Mouse (Mus musculus) heart, adult 2 months (tissue): Measurements from ENCODE around the gene Lrrc27. TPM values are rescaled to one million over a fixed set of nuclear protein-coding genes. Genes with fewer than 3 reads are reported as not detected.

ENCODE experiments used
- DNase-seq, 2 experiments: peaks; one replicate each; pipeline ENCODE4 v3.0.0; 2021
- H3K27ac ChIP-seq: fragments of 200-600 bp; 2 replicates; pipeline ENCODE4 v1.8.1; 2022
- H3K27me3 ChIP-seq: fragments of 200-500 bp; 2 replicates; pipeline ENCODE4 v1.6.1; 2012; ENCODE audit warnings: mild to moderate bottlenecking, low read length, inconsistent platforms, mixed read lengths; ENCODE audit not compliant: control insufficient read depth, insufficient read depth
- H3K36me3 ChIP-seq: fragments of 200-500 bp; 2 replicates; pipeline ENCODE4 v1.6.1; 2012; ENCODE audit warnings: low read length, inconsistent platforms; ENCODE audit not compliant: control insufficient read depth, insufficient read depth
- H3K4me1 ChIP-seq: fragments of 200-500 bp; 2 replicates; pipeline ENCODE4 v1.6.1; 2011; ENCODE audit warnings: low read length; ENCODE audit not compliant: control insufficient read depth, insufficient read depth
- H3K4me3 ChIP-seq: fragments of 200-600 bp; 2 replicates; pipeline ENCODE4 v1.8.1; 2022
- H3K79me2 ChIP-seq: fragments of 200-500 bp; replicated peaks from 2 replicates; pipeline ENCODE4 v1.6.1; 2012; ENCODE audit warnings: mild to moderate bottlenecking, inconsistent platforms, low read length, moderate library complexity, mixed read lengths; ENCODE audit not compliant: control insufficient read depth, insufficient read depth
- H3K9ac ChIP-seq: fragments of 200-500 bp; 2 replicates; pipeline ENCODE4 v1.6.1; 2012; ENCODE audit warnings: low read depth, mild to moderate bottlenecking, control low read depth, inconsistent platforms, low read length, mixed read lengths
- CTCF ChIP-seq: fragments of 200-600 bp; IDR thresholded peaks from 2 replicates; pipeline ENCODE4 v1.8.1; 2022; ENCODE audit warnings: antibody characterized with exemption, mild to moderate bottlenecking, moderate library complexity
- EP300 ChIP-seq: fragments of 200-500 bp; IDR thresholded peaks from 2 replicates; pipeline ENCODE4 v1.6.1; 2011; ENCODE audit warnings: low read depth, low read length, control low read depth; ENCODE audit not compliant: insufficient read depth
- POLR2A ChIP-seq: fragments of 200-500 bp; IDR thresholded peaks from 2 replicates; pipeline ENCODE4 v1.6.1; 2011; ENCODE audit warnings: mild to moderate bottlenecking, low read depth, low read length, control low read depth; ENCODE audit not compliant: insufficient read depth
- WGBS: fragments of 180-500 bp; shearing (Covaris S2); methylation state at CpG from one replicate; pipeline ENCODE4 v1.1.7; 2018; 5-methylcytosine and 5-hydroxymethylcytosine counted together
- intact Hi-C: fragments of 180-260 bp; cut with DNase I; formaldehyde crosslinking; loops from one replicate; pipeline ENCODE4 v1.15.1; 2025
- polyA plus RNA-seq: library from polyadenylated mRNA; depleted of rRNA; stranded (reverse); fragments of >200 nt; gene quantifications from 2 replicates; pipeline ENCODE4 v1.2.3, GENCODE M21; 2012; rRNA removed
- total RNA-seq, 2 experiments: library from RNA; stranded (reverse); gene quantifications; 2 replicates each; pipeline ENCODE4 v1.2.3; 2021

The Lrrc27 gene
- total and polyA plus RNA-seq, 3 experiments = 13.3 to 20.6 (median 18.9) TPM

- Histone ChIP-seq H3K9ac (no peak overlapping the region), H3K27ac (no peak overlapping the region)
- WGBS = 36% methylated on average over 2 of the region's 2 CpGs
These were observed 68.4 kb downstream of the Lrrc27 start for GRCm38 (mm10) chr7:139281195-139281594.

GRCm38 (mm10) chr7:139282037-139282436 lies 69.2 kb downstream of the Lrrc27 start:
- Histone ChIP-seq H3K4me1 (peaks cover 3% of the 10 kb centered on the region), H3K36me3 (no peaks in the 10 kb centered on the region), H3K27me3 (no peaks in the 10 kb centered on the region), H3K79me2 (no peaks in the 10 kb centered on the region), H3K27ac (no peak overlapping the region), H3K4me3 (no peak overlapping the region), H3K9ac (no peak overlapping the region)
- no peak for TF ChIP-seq CTCF
- TF ChIP-seq EP300 = no peak
- TF ChIP-seq POLR2A = no peak
- DNase-seq = no peak
- intact Hi-C loops = no loop called here
- 68% methylated on average over 3 of the region's 3 CpGs for WGBS

More at GRCm38 (mm10) chr7:139281195-139281594, 68.4 kb downstream of the Lrrc27 start:
- H3K36me3 ChIP-seq = no peaks in the 10 kb centered on the region
- no peaks in the 10 kb centered on the region for H3K27me3 ChIP-seq
- DNase-seq = no peak
- H3K4me1 ChIP-seq = peaks cover 3% of the 10 kb centered on the region
- intact Hi-C loops = no loop called here
- no peaks in the 10 kb centered on the region for H3K79me2 ChIP-seq
- no peak for TF ChIP-seq CTCF
- no peak overlapping the region for H3K4me3 ChIP-seq

- Histone ChIP-seq H3K9ac (no peak overlapping the region), H3K79me2 (no peaks in the 10 kb centered on the region), H3K4me3 (no peak overlapping the region), H3K27ac (no peak overlapping the region), H3K4me1 (peaks cover 3% of the 10 kb centered on the region), H3K27me3 (no peaks in the 10 kb centered on the region), H3K36me3 (no peaks in the 10 kb centered on the region)
- WGBS = 49% methylated on average over 16 of the region's 16 CpGs
- TF ChIP-seq CTCF = no peak
- TF ChIP-seq EP300 = no peak
- TF ChIP-seq POLR2A = no peak
- intact Hi-C loops = no loop called here
- DNase-seq = no peak
These were observed 72.6 kb downstream of the Lrrc27 start for GRCm38 (mm10) chr7:139285295-139285943.

- no peak overlapping the region for H3K27ac ChIP-seq
- H3K9ac ChIP-seq = no peak overlapping the region
- intact Hi-C loops = no loop called here
- no peaks in the 10 kb centered on the region for H3K36me3 ChIP-seq
- 70% methylated on average over 7 of the region's 7 CpGs for WGBS
- no peak overlapping the region for H3K4me3 ChIP-seq
- no peaks in the 10 kb centered on the region for H3K79me2 ChIP-seq
- H3K27me3 ChIP-seq = no peaks in the 10 kb centered on the region
- no peak for DNase-seq
- no peaks in the 10 kb centered on the region; the same call in 1 of the 2 replicates for H3K4me1 ChIP-seq
- TF ChIP-seq EP300 (no peak), CTCF (no peak), POLR2A (no peak)
These were observed 75.8 kb downstream of the Lrrc27 start for GRCm38 (mm10) chr7:139288540-139288939.

Other genes with a start within 250 kb of the Lrrc27 start
- gene Dpysl4, start 127.0 kb upstream of the Lrrc27 start, total RNA-seq = 1 to 10 TPM; 2.8 to 3.9 TPM
- 10.5 and 11.0 TPM in 2 replicates for gene Dpysl4, start 127.0 kb upstream of the Lrrc27 start, polyA plus RNA-seq
- gene Stk32c, start 319 bp downstream of the Lrrc27 start, total RNA-seq = under 1 TPM; 0.68 to 0.94 TPM
- gene Stk32c, start 319 bp downstream of the Lrrc27 start, polyA plus RNA-seq = 1.1 and 1.8 TPM in 2 replicates
- 10 to 100 TPM in 1 of 2 experiments, 1 to 10 TPM in 1; 8.9 to 10.2 TPM for gene Pwwp2b, start 35.5 kb downstream of the Lrrc27 start, total RNA-seq
- gene Pwwp2b, start 35.5 kb downstream of the Lrrc27 start, polyA plus RNA-seq = 6.8 and 7.5 TPM in 2 replicates
- gene Inpp5a, start 176.1 kb downstream of the Lrrc27 start, total RNA-seq = 100 to 1,000 TPM; 280 to 306 TPM
- gene Inpp5a, start 176.1 kb downstream of the Lrrc27 start, polyA plus RNA-seq = 134 and 195 TPM in 2 replicates